Comparison of ENCODE assay signal across 33 mouse cellular contexts in genomic region chr1:37850696-37851095, GRCm38 (mm10). TPM values are rescaled to one million over a fixed set of nuclear protein-coding genes. Genes with fewer than 3 reads are reported as not detected.
A peak's percentile ranks its signal among the peaks of the same experiment; 100 is the strongest.
DNase-seq lines count a peak whose midpoint lies in the region; ATAC-seq and TF ChIP-seq lines count a peak whose summit lies in the region.
"Had no signal": no experiment of that assay in that cellular context is flagged by ENCODE, and none has a peak within 500 bp of the region (broad histone marks: within the 10 kb centered on the region; RNA-seq: fewer than 3 reads in every experiment).

No protein-coding gene starts in this region.

- H3K36me3 ChIP-seq in hindbrain, embryonic 11.5 days (ENCODE audit: control insufficient read depth, insufficient read depth, low read length), result no peaks in the 10 kb centered on the region
- H3K36me3 ChIP-seq in hindbrain, postnatal 0 days (ENCODE audit: insufficient read depth, low read length), result peaks cover 6% of the 10 kb centered on the region; the same call in 1 of the 2 replicates
- H3K36me3 ChIP-seq: embryonic facial prominence, embryonic 12.5 days; limb, embryonic 10.5 days; limb, embryonic 15.5 days; liver, embryonic 13.5 days had no signal

- H3K27me3 ChIP-seq in hindbrain, embryonic 11.5 days (ENCODE audit: control insufficient read depth, insufficient read depth, low read length), result no peaks in the 10 kb centered on the region
- H3K27me3 ChIP-seq in hindbrain, postnatal 0 days (ENCODE audit: insufficient read depth, low read length), result no peaks in the 10 kb centered on the region
- H3K27me3 ChIP-seq: CH12.LX; embryonic facial prominence, embryonic 12.5 days; heart, embryonic 13.5 days; hindbrain, embryonic 15.5 days; limb, embryonic 15.5 days; liver, embryonic 13.5 days; midbrain, embryonic 15.5 days; neural tube, embryonic 13.5 days had no signal

- no peak overlapping the region for H3K9ac ChIP-seq in hindbrain, embryonic 11.5 days (ENCODE audit: low read depth, low read length)
- H3K9ac ChIP-seq in hindbrain, postnatal 0 days (replicated peaks; ENCODE audit: low read length), result no peak overlapping the region
- H3K9ac ChIP-seq: embryonic facial prominence, embryonic 12.5 days; heart, embryonic 13.5 days; hindbrain, embryonic 15.5 days; limb, embryonic 15.5 days; liver, embryonic 13.5 days; midbrain, embryonic 15.5 days; neural tube, embryonic 13.5 days had no signal

- no peaks in the 10 kb centered on the region for H3K4me1 ChIP-seq in hindbrain, embryonic 11.5 days (replicated peaks; ENCODE audit: control insufficient read depth, insufficient read depth, low read length)
- no peaks in the 10 kb centered on the region for H3K4me1 ChIP-seq in hindbrain, postnatal 0 days (ENCODE audit: insufficient read depth, low read length)
- H3K4me1 ChIP-seq: embryonic facial prominence, embryonic 12.5 days; hindbrain, embryonic 15.5 days; limb, embryonic 10.5 days; limb, embryonic 15.5 days; liver, embryonic 13.5 days; midbrain, embryonic 10.5 days; midbrain, embryonic 15.5 days had no signal

- no peak for TF ChIP-seq CTCF in hindbrain, postnatal 0 days (IDR thresholded peaks at IDR 0.05; ENCODE audit: low read depth)

- no peak overlapping the region for H3K27ac ChIP-seq in hindbrain, embryonic 11.5 days (ENCODE audit: low read depth, low read length)
- H3K27ac ChIP-seq in hindbrain, postnatal 0 days, result no peak overlapping the region
- H3K27ac ChIP-seq: embryonic facial prominence, embryonic 12.5 days; gastrocnemius, adult 2 months; heart, adult 2 months; heart, embryonic 13.5 days; hindbrain, embryonic 15.5 days; limb, embryonic 10.5 days; limb, embryonic 15.5 days; liver, embryonic 13.5 days; midbrain, embryonic 10.5 days; midbrain, embryonic 15.5 days; neural tube, embryonic 13.5 days had no signal

- H3K4me2 ChIP-seq in hindbrain, embryonic 11.5 days (replicated peaks; ENCODE audit: low read depth, low read length), result no peak overlapping the region
- no peak overlapping the region for H3K4me2 ChIP-seq in hindbrain, postnatal 0 days (ENCODE audit: low read depth, low read length)
- H3K4me2 ChIP-seq: embryonic facial prominence, embryonic 12.5 days; heart, embryonic 13.5 days; hindbrain, embryonic 15.5 days; limb, embryonic 15.5 days; liver, embryonic 13.5 days; midbrain, embryonic 15.5 days; neural tube, embryonic 13.5 days had no signal

- H3K4me3 ChIP-seq in hindbrain, embryonic 11.5 days (ENCODE audit: low read depth, low read length), result no peak overlapping the region
- H3K4me3 ChIP-seq in hindbrain, postnatal 0 days (ENCODE audit: low read length), result no peak overlapping the region
- H3K4me3 ChIP-seq: embryonic facial prominence, embryonic 12.5 days; gastrocnemius, adult 2 months; heart, adult 2 months; heart, embryonic 13.5 days; hindbrain, embryonic 15.5 days; limb, embryonic 10.5 days; limb, embryonic 15.5 days; liver, embryonic 13.5 days; midbrain, embryonic 10.5 days; midbrain, embryonic 15.5 days; neural tube, embryonic 13.5 days had no signal

- no peak for ATAC-seq in hindbrain, embryonic 11.5 days (ENCODE audit: low FRiP score)
- no peak for ATAC-seq in hindbrain, postnatal 0 days
- ATAC-seq in monocyte, adult 5-6 weeks (replicated peaks; ENCODE audit: insufficient number of reproducible peaks, low FRiP score, low TSS enrichment, poor library complexity, severe bottlenecking), result no peak
- ATAC-seq: activated CD4-positive, CD25-positive, alpha-beta regulatory T cell, adult 4 months; forebrain, embryonic 14.5 days; lung, postnatal 0 days; midbrain, embryonic 15.5 days had no signal

- no peaks in the 10 kb centered on the region for H3K9me3 ChIP-seq in hindbrain, embryonic 11.5 days (ENCODE audit: control insufficient read depth, low read length)
- no peaks in the 10 kb centered on the region for H3K9me3 ChIP-seq in hindbrain, postnatal 0 days (ENCODE audit: low read length)
- H3K9me3 ChIP-seq: embryonic facial prominence, embryonic 12.5 days; heart, embryonic 13.5 days; hindbrain, embryonic 15.5 days; limb, embryonic 10.5 days; limb, embryonic 15.5 days; liver, embryonic 13.5 days; midbrain, embryonic 10.5 days; midbrain, embryonic 15.5 days; neural tube, embryonic 13.5 days had no signal

- WGBS in hindbrain, embryonic 11.5 days, result 55% methylated on average over 2 of the region's 2 CpGs
- 34% methylated on average over 2 of the region's 2 CpGs for WGBS in hindbrain, postnatal 0 days

- peak; percentile 20 for DNase-seq in adrenal gland, adult 2 months
- no peak for DNase-seq in adrenal gland, postnatal 36 days
- peak; percentile 2 for DNase-seq in hindbrain, embryonic 11.5 days (ENCODE audit: low spot score)
- DNase-seq in hindbrain, postnatal 0 days (ENCODE audit: low spot score), result no peak
- peak; percentile 65 for DNase-seq in layer of hippocampus, adult 9-11 months
- no peak for DNase-seq in layer of hippocampus, postnatal 10 days (ENCODE audit: low spot score in 2 of 2)
- DNase-seq in mesoderm, embryonic 11.5 days (ENCODE audit: low read depth, low spot score), result peak; percentile 26
- DNase-seq: adrenal gland, postnatal 10 days; cerebellum, adult 2 months; cerebellum, postnatal 25 days; gastrocnemius, adult 2 months; gastrocnemius, postnatal 36 days; heart, adult 2 months; heart, postnatal 10 days; kidney, adult 8-10 months; kidney, postnatal 10 days; liver, embryonic 13.5 days; lung, adult 18-20 months; lung, postnatal 4 days; thymus, postnatal 4 days had no signal

RNA-seq across cellular contexts. Expression of gene Tsga10, which starts 15.5 kb away (rescaled TPM):
- 1 to 10 TPM; 5.4 to 5.8 TPM for total RNA-seq in adrenal gland, adult 2 months (2021)
- polyA plus RNA-seq in adrenal gland, adult 2 months (2012; rRNA removed), result 0.06 and 0.15 TPM in 2 replicates
- total RNA-seq in adrenal gland, postnatal 36 days (2021), result 1 to 10 TPM; 5.1 to 5.2 TPM
- polyA plus RNA-seq in hindbrain, embryonic 11.5 days (2014; fragmentation: Nextera tagmentation; extraction: Ambion mirVana), result 21.4 and 21.7 TPM in 2 replicates
- total RNA-seq in hindbrain, postnatal 0 days (2014; rRNA removed), result 6.6 and 7.0 TPM in 2 replicates
- 8.1 and 8.2 TPM in 2 replicates for polyA plus RNA-seq in hindbrain, postnatal 0 days (2015; fragmentation: Nextera tagmentation; extraction: Ambion mirVana)
- total RNA-seq in layer of hippocampus, postnatal 10 days (2021), result 10 to 100 TPM; 15.3 to 18.0 TPM
- 18.6 to 28.8 TPM (median 22.8 TPM) in 3 replicates for total RNA-seq in monocyte, adult 5-6 weeks (2017)

RNA-seq across cellular contexts. Expression of gene Lipt1, which starts 20.8 kb away (rescaled TPM):
- 10 to 100 TPM; 13.4 to 22.6 TPM for total RNA-seq in adrenal gland, adult 2 months (2021)
- 1.3 TPM in 2 replicates for polyA plus RNA-seq in adrenal gland, adult 2 months (2012; rRNA removed)
- 10 to 100 TPM; 10.4 to 13.8 TPM for total RNA-seq in adrenal gland, postnatal 36 days (2021)
- polyA plus RNA-seq in hindbrain, embryonic 11.5 days (2014; fragmentation: Nextera tagmentation; extraction: Ambion mirVana), result 7.0 and 9.1 TPM in 2 replicates
- 9.4 and 14.2 TPM in 2 replicates for total RNA-seq in hindbrain, postnatal 0 days (2014; rRNA removed)
- polyA plus RNA-seq in hindbrain, postnatal 0 days (2015; fragmentation: Nextera tagmentation; extraction: Ambion mirVana), result 6.4 and 7.0 TPM in 2 replicates
- total RNA-seq in layer of hippocampus, postnatal 10 days (2021), result 1 to 10 TPM; 7.0 to 7.5 TPM
- total RNA-seq in monocyte, adult 5-6 weeks (2017), result 0.49 to 2.2 TPM in 2 of 3 replicates, not detected in the other

RNA-seq across cellular contexts. Expression of gene Mitd1, which starts 39.5 kb away (rescaled TPM):
- total RNA-seq in adrenal gland, adult 2 months (2021), result 1 to 10 TPM; 8.4 to 9.8 TPM
- polyA plus RNA-seq in adrenal gland, adult 2 months (2012; rRNA removed), result 1.1 and 2.0 TPM in 2 replicates
- 10 to 100 TPM; 11.2 to 12.8 TPM for total RNA-seq in adrenal gland, postnatal 36 days (2021)
- 24.0 and 27.0 TPM in 2 replicates for polyA plus RNA-seq in hindbrain, embryonic 11.5 days (2014; fragmentation: Nextera tagmentation; extraction: Ambion mirVana)
- total RNA-seq in hindbrain, postnatal 0 days (2014; rRNA removed), result 4.1 and 8.3 TPM in 2 replicates
- polyA plus RNA-seq in hindbrain, postnatal 0 days (2015; fragmentation: Nextera tagmentation; extraction: Ambion mirVana), result 8.2 and 10.1 TPM in 2 replicates
- total RNA-seq in layer of hippocampus, postnatal 10 days (2021), result 10 to 100 TPM; 11.9 to 13.7 TPM
- 17.9 to 45.5 TPM (median 27.1 TPM) in 3 replicates for total RNA-seq in monocyte, adult 5-6 weeks (2017)

RNA-seq across cellular contexts. Expression of gene Mrpl30, which starts 39.6 kb away (rescaled TPM):
- 100 to 1,000 TPM; 215 to 228 TPM for total RNA-seq in adrenal gland, adult 2 months (2021)
- 46.2 and 56.0 TPM in 2 replicates for polyA plus RNA-seq in adrenal gland, adult 2 months (2012; rRNA removed)
- total RNA-seq in adrenal gland, postnatal 36 days (2021), result 100 to 1,000 TPM; 211 to 224 TPM
- 243 and 247 TPM in 2 replicates for polyA plus RNA-seq in hindbrain, embryonic 11.5 days (2014; fragmentation: Nextera tagmentation; extraction: Ambion mirVana)
- total RNA-seq in hindbrain, postnatal 0 days (2014; rRNA removed), result 45.2 and 50.5 TPM in 2 replicates
- 291 and 298 TPM in 2 replicates for polyA plus RNA-seq in hindbrain, postnatal 0 days (2015; fragmentation: Nextera tagmentation; extraction: Ambion mirVana)
- total RNA-seq in layer of hippocampus, postnatal 10 days (2021), result 100 to 1,000 TPM; 142 to 164 TPM
- 84.5 to 131 TPM (median 95.7 TPM) in 3 replicates for total RNA-seq in monocyte, adult 5-6 weeks (2017)

Comparison
In these comparisons a context has a peak if more than half of its experiments do, and no peak if none do; other contexts are left out.
1. DNase-seq: peak in adrenal gland, adult 2 months (single experiment), hindbrain, embryonic 11.5 days (single experiment), layer of hippocampus, adult 9-11 months (single experiment) and mesoderm, embryonic 11.5 days (single experiment); none in adrenal gland, postnatal 36 days (0 of 2), hindbrain, postnatal 0 days (single experiment) and layer of hippocampus, postnatal 10 days (0 of 2).